Mouse (Mus musculus) adrenal gland, postnatal 10 days (tissue): ENCODE results near the gene Mycbpap. TPM values are rescaled to one million over a fixed set of nuclear protein-coding genes. Genes with fewer than 3 reads are reported as not detected.

ENCODE experiments used
- total RNA-seq, 2 experiments: library from RNA; stranded (reverse); gene quantifications; 2 replicates each; pipeline ENCODE4 v1.2.3; 2021

Mycbpap gene
- total RNA-seq, 2 experiments from 2014 or later: 3.3 to 4.8 TPM

Other genes starting within 250 kb of the Mycbpap start
- not detected for gene Gm21885, start 239.9 kb downstream of the Mycbpap start, total RNA-seq
- 10 to 100 TPM; 48.8 to 77.4 TPM for gene Luc7l3, start 199.8 kb downstream of the Mycbpap start, total RNA-seq
- gene Ankrd40, start 193.7 kb downstream of the Mycbpap start, total RNA-seq: 100 to 1,000 TPM; 110 to 130 TPM
- gene Abcc3, start 128.7 kb downstream of the Mycbpap start, total RNA-seq: 1 to 10 TPM; 6.4 to 8.3 TPM
- gene Cacna1g, start 47.5 kb downstream of the Mycbpap start, total RNA-seq: 1 to 10 TPM; 2.1 to 2.8 TPM
- not detected for gene Spata20, start 35.6 kb downstream of the Mycbpap start, total RNA-seq
- 10 to 100 TPM in 1 of 2 experiments, 1 to 10 TPM in 1; 7.0 to 10.2 TPM for gene Epn3, start 21.8 kb downstream of the Mycbpap start, total RNA-seq
- 10 to 100 TPM in 1 of 2 experiments, 1 to 10 TPM in 1; 8.3 to 10.1 TPM for gene Rsad1, start 27.5 kb upstream of the Mycbpap start, total RNA-seq
- gene Chad, start 43.3 kb upstream of the Mycbpap start, total RNA-seq: 1 to 10 TPM in 1 of 2 experiments, under 1 TPM in 1; 0.39 to 2.9 TPM
- 10 to 100 TPM; 55.9 to 57.7 TPM for gene Acsf2, start 80.1 kb upstream of the Mycbpap start, total RNA-seq
- gene Lrrc59, start 108.0 kb upstream of the Mycbpap start, total RNA-seq: 100 to 1,000 TPM; 101 to 119 TPM
- 10 to 100 TPM; 92.1 to 96.4 TPM for gene Mrpl27, start 132.0 kb upstream of the Mycbpap start, total RNA-seq
- gene Eme1, start 132.2 kb upstream of the Mycbpap start, total RNA-seq: 1 to 10 TPM; 2.0 to 3.6 TPM
- gene Xylt2, start 155.8 kb upstream of the Mycbpap start, total RNA-seq: 10 to 100 TPM; 19.8 to 26.5 TPM
- not detected for gene Gm11541, start 182.8 kb upstream of the Mycbpap start, total RNA-seq
- under 1 TPM; 0.36 to 0.48 TPM for gene Cdc34b, start 220.0 kb upstream of the Mycbpap start, total RNA-seq